Mouse (Mus musculus): ENCODE results near the gene Hspb1. TPM values are rescaled to one million over a fixed set of nuclear protein-coding genes. Genes with fewer than 3 reads are reported as not detected.

Hspb1 gene
- total and polyA plus RNA-seq, 2 experiments = 19.5 to 24.3 TPM

DNA sequence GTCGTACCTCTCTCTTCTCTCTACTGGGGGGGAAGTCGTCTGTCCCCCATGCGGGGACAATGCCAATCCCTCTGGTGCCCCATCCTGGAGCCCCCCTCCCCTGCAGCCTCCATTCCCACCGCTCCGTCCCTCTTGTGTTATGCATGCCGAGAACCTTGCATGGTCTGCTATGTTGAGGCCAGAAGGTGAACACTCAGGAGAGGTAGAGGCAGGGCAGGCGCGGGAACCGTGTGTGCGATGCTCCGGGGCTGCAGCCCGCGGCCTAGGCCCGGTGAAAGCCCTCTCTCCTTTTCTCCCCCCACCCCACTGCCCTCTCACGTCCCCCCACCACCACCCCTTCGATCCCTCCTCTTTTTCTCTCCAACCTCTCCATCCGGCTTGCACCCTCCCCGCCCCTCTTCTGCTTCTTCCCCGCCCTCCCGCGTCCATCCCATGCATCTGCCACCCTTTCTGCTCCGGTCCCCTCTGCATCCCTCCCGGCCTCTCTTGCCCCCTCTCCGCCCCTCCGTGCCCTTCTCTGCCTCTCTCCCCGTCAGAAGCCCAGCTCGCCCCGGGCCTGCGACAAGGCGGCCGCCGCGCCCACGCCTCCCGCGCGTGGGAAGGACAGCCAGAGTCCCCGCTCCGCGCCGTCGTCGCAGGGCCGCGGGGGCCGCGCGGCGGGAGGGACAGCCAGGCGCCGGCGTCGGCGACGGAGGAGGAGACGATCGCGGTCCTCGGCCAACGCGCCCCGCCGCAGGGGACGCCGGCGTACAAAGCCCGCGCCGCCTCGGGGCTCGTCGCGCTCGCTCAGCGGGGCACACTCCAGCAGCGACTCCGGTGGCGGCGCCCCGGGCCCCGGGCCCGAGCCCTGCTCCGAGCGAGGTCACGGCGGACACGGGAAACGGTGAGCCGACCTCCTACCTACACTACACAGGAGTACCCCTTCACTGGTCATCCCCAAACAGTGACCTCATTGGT lies 19.8 kb upstream of the Hspb1 start:
- 3% methylated on average over 84 of the region's 89 CpGs for WGBS
- Histone ChIP-seq H3K4me1 (ENCODE audit: control insufficient read depth, insufficient read depth, low read length) (no peaks in the 10 kb centered on the region), H3K27ac (replicated peaks; ENCODE audit: insufficient read depth, low read depth, low read length) (no peak overlapping the region), H3K27me3 (ENCODE audit: control insufficient read depth, insufficient read depth, low read length) (peaks cover 19% of the 10 kb centered on the region), H3K79me2 (ENCODE audit: control insufficient read depth, insufficient read depth, low read length) (no peaks in the 10 kb centered on the region), H3K36me3 (ENCODE audit: control insufficient read depth, insufficient read depth, low read length) (no peaks in the 10 kb centered on the region), H3K9ac (ENCODE audit: low read depth, low read length) (no peak overlapping the region), H3K4me3 (ENCODE audit: insufficient read depth, low read depth, low read length) (peak overlapping the region; percentile 34; the same call in 1 of the 2 replicates)
- no peak for TF ChIP-seq POLR2A (IDR thresholded peaks at IDR 0.05; ENCODE audit: extremely low read depth, insufficient read depth, low read length)
- no peak for TF ChIP-seq CTCF (IDR thresholded peaks at IDR 0.05; ENCODE audit: low read depth, low read length)
- no peak for DNase-seq (ENCODE audit: extremely low read depth, low read depth, low spot score)

DNA sequence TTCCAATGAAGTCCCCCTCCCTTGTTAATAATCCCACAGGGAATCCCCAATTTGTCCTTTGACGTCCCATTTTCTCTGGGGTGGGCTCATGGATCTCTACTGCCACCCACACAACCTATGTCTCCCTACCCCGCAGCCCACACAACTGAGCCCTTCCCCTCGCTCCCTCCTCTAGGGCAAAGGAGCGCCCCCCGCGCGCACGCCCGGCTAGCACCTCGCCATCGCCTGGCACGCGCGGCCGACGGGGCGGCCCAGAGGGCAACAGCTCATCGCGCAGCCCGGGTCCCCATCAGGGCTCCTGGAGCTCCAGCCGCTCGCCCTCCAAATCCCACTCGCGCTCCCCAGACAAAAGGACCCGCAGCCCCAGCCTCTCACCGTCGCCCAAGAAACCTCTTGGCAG lies 19.1 kb upstream of the Hspb1 start:
- Histone ChIP-seq H3K79me2 (ENCODE audit: control insufficient read depth, insufficient read depth, low read length) (no peaks in the 10 kb centered on the region), H3K9ac (ENCODE audit: low read depth, low read length) (no peak overlapping the region), H3K36me3 (ENCODE audit: control insufficient read depth, insufficient read depth, low read length) (no peaks in the 10 kb centered on the region), H3K27ac (replicated peaks; ENCODE audit: insufficient read depth, low read depth, low read length) (no peak overlapping the region), H3K4me1 (ENCODE audit: control insufficient read depth, insufficient read depth, low read length) (no peaks in the 10 kb centered on the region), H3K27me3 (ENCODE audit: control insufficient read depth, insufficient read depth, low read length) (peaks cover 19% of the 10 kb centered on the region), H3K4me3 (ENCODE audit: insufficient read depth, low read depth, low read length) (no peak overlapping the region)
- no peak for DNase-seq (ENCODE audit: extremely low read depth, low read depth, low spot score)
- WGBS = 4% methylated on average over 27 of the region's 27 CpGs
- TF ChIP-seq CTCF (IDR thresholded peaks at IDR 0.05; ENCODE audit: low read depth, low read length) (no peak), POLR2A (IDR thresholded peaks at IDR 0.05; ENCODE audit: extremely low read depth, insufficient read depth, low read length) (no peak)

DNA sequence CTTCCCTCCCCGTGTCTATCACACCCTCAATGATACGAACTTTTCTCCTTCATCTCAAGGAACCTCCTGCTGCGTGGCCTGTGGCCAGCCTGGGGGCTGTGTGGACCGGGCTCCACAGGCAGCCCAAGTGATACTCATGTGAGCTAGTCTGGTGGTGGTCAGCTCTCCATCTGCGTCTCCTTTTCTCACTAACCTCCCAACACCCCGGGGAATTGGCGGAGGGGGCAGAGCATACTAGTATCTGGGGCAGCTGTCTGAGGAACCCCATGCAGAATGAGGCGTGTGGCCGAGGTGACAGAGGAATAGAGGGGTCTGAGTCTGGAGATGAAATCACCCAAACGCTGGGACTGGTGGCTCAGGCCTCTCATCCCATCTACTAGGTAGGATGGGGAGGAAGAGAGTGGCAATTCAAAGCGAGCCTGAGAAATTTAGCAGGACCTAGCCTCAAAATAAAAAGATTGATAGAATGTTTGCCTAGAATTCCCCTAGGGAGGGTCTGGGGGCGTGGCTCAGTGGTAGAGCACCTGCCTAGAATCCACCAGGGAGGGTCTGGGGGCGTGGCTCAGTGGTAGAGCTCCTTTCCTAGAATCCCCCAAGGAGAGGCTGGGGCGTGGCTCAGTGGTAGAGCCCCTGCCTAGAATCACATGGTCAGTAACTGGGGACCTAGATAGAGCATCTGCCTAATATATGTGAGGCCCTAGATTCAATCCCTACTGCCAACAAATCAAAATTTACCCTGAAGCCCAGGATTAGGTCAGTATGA lies 17.9 kb upstream of the Hspb1 start:
- no peak overlapping the region for H3K27ac ChIP-seq (replicated peaks; ENCODE audit: insufficient read depth, low read depth, low read length)
- H3K9ac ChIP-seq (ENCODE audit: low read depth, low read length) = no peak overlapping the region
- DNase-seq (ENCODE audit: extremely low read depth, low read depth, low spot score) = no peak
- no peak for TF ChIP-seq CTCF (IDR thresholded peaks at IDR 0.05; ENCODE audit: low read depth, low read length)
- TF ChIP-seq POLR2A (IDR thresholded peaks at IDR 0.05; ENCODE audit: extremely low read depth, insufficient read depth, low read length) = no peak
- 62% methylated on average over 14 of the region's 14 CpGs for WGBS
- no peak overlapping the region for H3K4me3 ChIP-seq (ENCODE audit: insufficient read depth, low read depth, low read length)
- H3K4me1 ChIP-seq (ENCODE audit: control insufficient read depth, insufficient read depth, low read length) = no peaks in the 10 kb centered on the region
- no peaks in the 10 kb centered on the region for H3K36me3 ChIP-seq (ENCODE audit: control insufficient read depth, insufficient read depth, low read length)
- H3K27me3 ChIP-seq (ENCODE audit: control insufficient read depth, insufficient read depth, low read length) = peaks cover 19% of the 10 kb centered on the region
- H3K79me2 ChIP-seq (ENCODE audit: control insufficient read depth, insufficient read depth, low read length) = no peaks in the 10 kb centered on the region

DNA sequence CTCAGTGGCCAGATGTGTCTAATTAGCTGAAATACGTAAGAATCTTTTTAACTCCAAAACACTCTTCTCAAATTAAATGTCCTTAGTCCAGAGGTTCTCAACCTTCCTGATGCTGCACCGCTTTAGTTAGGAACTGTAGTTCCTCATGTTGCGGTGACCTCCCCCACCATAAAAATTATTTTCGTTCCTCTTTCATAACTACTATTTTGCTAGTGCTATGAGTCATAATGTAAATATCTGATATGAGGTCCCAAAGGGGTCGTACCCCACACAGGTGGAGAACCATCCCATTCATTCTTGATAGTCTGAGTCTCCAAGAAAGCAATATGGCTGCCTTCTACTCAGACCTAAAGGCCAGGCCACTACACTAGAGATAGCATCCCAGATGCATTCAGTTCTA lies 17.2 kb upstream of the Hspb1 start:
- 81% methylated on average over 5 of the region's 5 CpGs for WGBS
- no peak for TF ChIP-seq POLR2A (IDR thresholded peaks at IDR 0.05; ENCODE audit: extremely low read depth, insufficient read depth, low read length)
- TF ChIP-seq CTCF (IDR thresholded peaks at IDR 0.05; ENCODE audit: low read depth, low read length) = no peak
- no peak overlapping the region for H3K9ac ChIP-seq (ENCODE audit: low read depth, low read length)
- no peaks in the 10 kb centered on the region for H3K79me2 ChIP-seq (ENCODE audit: control insufficient read depth, insufficient read depth, low read length)
- H3K4me1 ChIP-seq (ENCODE audit: control insufficient read depth, insufficient read depth, low read length) = no peaks in the 10 kb centered on the region
- H3K27me3 ChIP-seq (ENCODE audit: control insufficient read depth, insufficient read depth, low read length) = peaks cover 19% of the 10 kb centered on the region
- H3K4me3 ChIP-seq (ENCODE audit: insufficient read depth, low read depth, low read length) = no peak overlapping the region
- DNase-seq (ENCODE audit: extremely low read depth, low read depth, low spot score) = no peak
- H3K27ac ChIP-seq (replicated peaks; ENCODE audit: insufficient read depth, low read depth, low read length) = no peak overlapping the region
- H3K36me3 ChIP-seq (ENCODE audit: control insufficient read depth, insufficient read depth, low read length) = no peaks in the 10 kb centered on the region

DNA sequence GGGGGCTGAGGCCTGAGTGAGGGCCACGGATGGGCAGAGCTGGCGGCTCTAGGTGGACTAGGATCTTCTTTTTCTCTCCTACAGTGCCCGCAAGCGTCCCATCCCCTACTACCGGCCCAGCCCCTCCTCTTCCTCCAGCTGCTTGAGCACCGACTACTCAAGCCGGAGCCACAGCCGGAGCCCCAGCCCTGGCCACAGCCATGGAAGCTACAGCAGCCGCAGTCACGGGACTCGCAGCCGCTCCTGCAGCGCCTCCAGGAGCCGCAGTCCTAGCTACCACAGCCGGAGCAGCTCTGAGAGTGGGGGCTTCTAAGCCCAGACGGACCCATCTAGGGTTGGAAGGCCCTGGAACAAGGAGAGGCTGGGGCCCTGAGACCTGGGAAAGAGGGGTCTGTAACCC lies 14.7 kb upstream of the Hspb1 start:
- H3K27me3 ChIP-seq (ENCODE audit: control insufficient read depth, insufficient read depth, low read length) = peaks cover 13% of the 10 kb centered on the region
- no peak for DNase-seq (ENCODE audit: extremely low read depth, low read depth, low spot score)
- TF ChIP-seq POLR2A (IDR thresholded peaks at IDR 0.05; ENCODE audit: extremely low read depth, insufficient read depth, low read length) (no peak), CTCF (IDR thresholded peaks at IDR 0.05; ENCODE audit: low read depth, low read length) (no peak)
- no peak overlapping the region for H3K4me3 ChIP-seq (ENCODE audit: insufficient read depth, low read depth, low read length)
- no peaks in the 10 kb centered on the region for H3K4me1 ChIP-seq (ENCODE audit: control insufficient read depth, insufficient read depth, low read length)
- 37% methylated on average over 16 of the region's 16 CpGs for WGBS
- H3K79me2 ChIP-seq (ENCODE audit: control insufficient read depth, insufficient read depth, low read length) = no peaks in the 10 kb centered on the region
- no peaks in the 10 kb centered on the region for H3K36me3 ChIP-seq (ENCODE audit: control insufficient read depth, insufficient read depth, low read length)
- no peak overlapping the region for H3K9ac ChIP-seq (ENCODE audit: low read depth, low read length)
- no peak overlapping the region for H3K27ac ChIP-seq (replicated peaks; ENCODE audit: insufficient read depth, low read depth, low read length)

All from liver, adult 2 months (tissue).